Mouse (Mus musculus): Measurements from ENCODE around the gene Uap1l1. TPM values are rescaled to one million over a fixed set of nuclear protein-coding genes. Genes with fewer than 3 reads are reported as not detected.

Uap1l1 gene
- polyA plus RNA-seq, 1 experiment from 2014 or later = 7.4 TPM

DNA sequence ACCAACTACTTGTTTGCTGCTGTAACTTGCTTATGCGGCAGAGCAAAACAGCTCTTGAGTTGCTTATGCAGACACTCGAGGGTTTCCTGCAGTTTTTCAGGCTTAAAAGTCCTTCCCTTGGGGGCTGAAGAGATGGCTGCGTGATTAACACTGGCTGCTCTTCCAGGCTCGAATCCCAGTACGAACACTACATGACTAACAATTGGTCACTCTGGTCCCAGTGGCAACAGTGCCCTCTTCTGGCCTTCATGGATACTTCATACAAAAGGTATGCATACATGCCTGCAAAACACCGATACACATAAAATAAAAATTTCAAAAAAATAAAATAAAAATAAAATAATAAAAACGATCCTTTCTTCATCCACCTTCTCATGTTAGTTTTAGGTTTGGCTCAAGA lies 37.0 kb downstream of the Uap1l1 start:
- H3K27ac ChIP-seq = no peak overlapping the region
- no peak overlapping the region for H3K4me3 ChIP-seq
- H3K27me3 ChIP-seq (ENCODE audit: insufficient read depth, poor library complexity, severe bottlenecking) = no peaks in the 10 kb centered on the region
- no peaks in the 10 kb centered on the region for H3K36me3 ChIP-seq
- no peaks in the 10 kb centered on the region for H3K9me3 ChIP-seq
- peak; percentile 20 for DNase-seq (ENCODE audit: low spot score)
- WGBS = 40% methylated on average over 7 of the region's 7 CpGs
- peaks cover 14% of the 10 kb centered on the region for H3K4me1 ChIP-seq (replicated peaks)

DNA sequence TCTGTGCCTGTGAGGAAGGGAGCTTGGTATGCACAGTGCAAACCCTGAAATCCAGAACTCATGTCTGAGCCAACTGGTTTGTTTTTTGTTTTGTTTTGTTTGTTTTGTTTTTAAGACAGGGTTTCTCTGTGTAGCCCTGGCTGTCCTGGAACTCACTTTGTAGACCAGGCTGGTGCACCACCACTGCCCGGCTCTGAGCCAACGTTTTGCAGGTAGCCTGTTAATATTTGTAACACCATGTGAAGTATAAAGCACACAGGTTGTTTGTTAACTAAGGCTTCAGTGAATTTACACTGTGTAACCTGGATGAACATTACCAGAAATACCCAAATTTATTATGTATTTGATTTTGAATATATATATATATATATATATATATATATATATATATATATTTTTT lies 39.4 kb downstream of the Uap1l1 start:
- no peaks in the 10 kb centered on the region for H3K9me3 ChIP-seq
- no peak for DNase-seq (ENCODE audit: low spot score)
- WGBS = 80% methylated on average over 2 of the region's 2 CpGs
- H3K36me3 ChIP-seq = no peaks in the 10 kb centered on the region
- H3K4me1 ChIP-seq (replicated peaks) = peaks cover under 1% of the 10 kb centered on the region
- H3K27me3 ChIP-seq (ENCODE audit: insufficient read depth, poor library complexity, severe bottlenecking) = peaks cover 9% of the 10 kb centered on the region
- H3K27ac ChIP-seq = no peak overlapping the region
- no peak overlapping the region for H3K4me3 ChIP-seq

DNA sequence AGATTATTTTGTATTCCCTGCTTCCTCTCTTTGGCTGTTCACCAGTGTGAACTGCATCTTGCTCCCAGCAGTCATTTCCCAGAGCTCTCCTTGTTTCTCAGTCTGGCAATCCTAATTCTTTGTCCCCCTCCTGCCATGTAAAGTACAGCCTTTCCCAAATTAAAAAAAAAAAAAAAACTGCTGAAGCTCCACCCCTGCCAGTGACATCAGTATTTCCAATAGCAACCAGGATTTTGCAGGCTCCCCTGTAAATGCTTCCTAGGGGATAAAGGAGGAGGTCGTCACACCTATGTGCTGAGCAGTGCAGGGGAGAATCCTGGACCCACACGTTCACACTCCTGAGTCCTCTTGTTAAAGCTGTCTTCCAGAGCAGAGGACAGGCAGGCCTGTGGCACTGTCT lies 45.4 kb downstream of the Uap1l1 start:
- no peaks in the 10 kb centered on the region for H3K9me3 ChIP-seq
- H3K27ac ChIP-seq = no peak overlapping the region
- no peaks in the 10 kb centered on the region for H3K36me3 ChIP-seq
- WGBS = 49% methylated on average over 2 of the region's 2 CpGs
- H3K4me3 ChIP-seq = no peak overlapping the region
- H3K27me3 ChIP-seq (ENCODE audit: insufficient read depth, poor library complexity, severe bottlenecking) = peaks cover 69% of the 10 kb centered on the region
- no peak for DNase-seq (ENCODE audit: low spot score)
- H3K4me1 ChIP-seq (replicated peaks) = peaks cover 8% of the 10 kb centered on the region

DNA sequence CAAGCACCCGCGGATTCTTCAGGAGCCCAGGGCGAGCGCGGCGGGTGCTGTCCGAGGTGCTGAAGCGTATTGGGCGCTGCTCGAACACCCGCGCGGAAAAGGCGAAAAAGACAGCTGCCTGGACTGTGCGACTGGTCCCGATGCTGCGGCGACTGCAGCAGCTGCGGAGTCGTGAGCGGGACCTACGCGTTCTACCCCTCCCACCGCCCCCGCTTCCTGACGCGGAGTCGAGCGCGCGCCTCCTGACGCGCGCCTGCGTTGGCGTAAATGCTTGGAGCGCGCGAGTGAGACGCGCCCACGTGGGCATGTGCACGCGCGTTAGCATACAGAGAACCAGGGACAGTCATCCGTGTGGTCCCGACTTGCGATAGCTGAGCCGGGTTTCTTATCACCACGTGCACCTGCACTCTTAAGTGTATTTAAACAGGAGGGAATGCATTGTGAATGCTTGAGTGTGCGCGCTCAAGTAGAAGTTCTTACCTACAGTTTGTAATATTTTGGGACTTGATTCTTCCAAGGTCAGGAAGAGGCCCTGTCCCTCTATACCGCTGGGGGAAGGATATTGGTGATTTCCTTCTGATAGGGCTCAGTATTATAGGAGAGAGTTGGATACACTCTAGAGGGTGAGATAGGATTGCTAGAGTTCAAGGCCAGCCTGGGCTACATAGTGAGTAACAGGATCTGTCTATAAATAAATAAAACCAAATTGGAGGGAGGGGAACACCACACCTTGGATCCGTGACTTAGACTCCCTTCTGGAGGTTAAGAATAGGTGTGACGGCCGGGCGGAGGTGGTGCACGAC lies 46.3 kb downstream of the Uap1l1 start, which contains the start of gene Grin1:
TSS of gene Grin1 (minus strand) at position 217 of the 803 bp plus-strand sequence.
- H3K4me1 ChIP-seq (replicated peaks) = peaks cover 8% of the 10 kb centered on the region
- H3K4me3 ChIP-seq = peak within 1 kb of the TSS; percentile 50
- H3K36me3 ChIP-seq = no peaks in the 10 kb centered on the region
- H3K9me3 ChIP-seq = no peaks in the 10 kb centered on the region
- 10% methylated on average over 58 of the region's 58 CpGs for WGBS
- H3K27ac ChIP-seq = no peak within 1 kb of the TSS
- H3K27me3 ChIP-seq (ENCODE audit: insufficient read depth, poor library complexity, severe bottlenecking) = peaks cover 78% of the 10 kb centered on the region
- DNase-seq (ENCODE audit: low spot score) = peak; percentile 70

DNA sequence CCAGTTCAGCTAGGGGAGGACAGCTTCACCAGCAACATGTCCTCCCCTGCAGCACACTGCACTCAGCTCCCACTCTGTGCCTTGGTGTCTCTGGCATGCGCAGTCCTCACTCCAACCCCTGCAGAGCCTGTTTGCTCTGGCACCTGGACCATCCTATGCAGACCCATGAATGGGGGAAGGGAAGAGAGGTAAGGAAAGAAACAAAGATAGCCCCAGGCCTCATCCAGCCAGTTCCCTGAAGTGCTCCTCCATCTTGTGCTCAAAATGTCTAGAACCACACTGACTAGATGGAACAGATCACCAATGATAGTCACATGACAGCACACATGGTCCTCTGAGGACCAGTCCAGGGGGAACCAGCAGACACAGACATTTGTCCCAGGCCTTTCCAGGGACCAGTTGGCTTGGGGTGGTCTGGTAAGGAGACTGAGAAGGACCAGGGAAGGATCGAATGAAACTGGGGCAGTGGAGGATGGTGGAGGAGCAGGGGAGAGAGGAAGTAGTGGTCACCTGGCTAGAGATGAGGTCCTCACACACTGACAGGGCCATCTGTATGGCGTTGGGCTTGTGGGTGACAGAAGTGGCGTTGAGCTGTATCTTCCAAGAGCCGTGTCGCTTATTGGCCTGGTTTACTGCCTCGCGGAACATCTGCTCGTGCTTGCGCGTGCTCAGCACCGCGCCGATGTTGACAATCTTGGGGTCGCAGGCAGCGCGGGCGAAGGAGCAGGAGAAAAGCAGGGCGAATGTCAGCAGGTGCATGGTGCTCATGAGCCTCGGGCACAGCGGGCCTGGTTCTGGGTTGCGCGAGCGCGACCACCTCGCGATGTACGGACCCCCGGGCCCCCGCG lies 47.1 kb downstream of the Uap1l1 start:
- H3K27me3 ChIP-seq (ENCODE audit: insufficient read depth, poor library complexity, severe bottlenecking) = peaks cover 86% of the 10 kb centered on the region
- H3K4me1 ChIP-seq (replicated peaks) = peaks cover 8% of the 10 kb centered on the region
- H3K4me3 ChIP-seq = peak overlapping the region; percentile 50
- WGBS = 9% methylated on average over 31 of the region's 31 CpGs
- no peak for DNase-seq (ENCODE audit: low spot score)
- H3K36me3 ChIP-seq = no peaks in the 10 kb centered on the region
- no peak overlapping the region for H3K27ac ChIP-seq
- no peaks in the 10 kb centered on the region for H3K9me3 ChIP-seq

DNA sequence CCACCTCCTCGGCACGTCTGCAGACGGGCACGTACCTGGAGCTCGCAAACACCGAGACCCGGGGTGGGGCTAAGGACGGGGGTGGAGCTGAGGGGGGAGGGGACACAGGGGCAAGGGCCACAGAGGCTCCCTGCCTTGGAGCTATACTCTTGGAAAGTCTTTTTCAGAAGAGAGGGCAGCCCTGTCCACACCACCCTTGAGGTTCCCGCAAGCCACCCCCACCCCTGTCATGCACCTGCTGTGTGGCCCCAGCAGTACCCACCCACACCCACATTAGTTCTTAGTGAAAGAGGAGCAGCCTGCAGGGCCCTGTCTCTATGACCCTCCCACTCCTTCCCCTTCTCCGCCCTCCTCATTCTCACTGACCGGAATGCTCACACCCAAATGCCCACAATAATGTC lies 54.0 kb downstream of the Uap1l1 start:
- H3K36me3 ChIP-seq = no peaks in the 10 kb centered on the region
- WGBS = 7% methylated on average over 11 of the region's 11 CpGs
- H3K27ac ChIP-seq = no peak overlapping the region

DNA sequence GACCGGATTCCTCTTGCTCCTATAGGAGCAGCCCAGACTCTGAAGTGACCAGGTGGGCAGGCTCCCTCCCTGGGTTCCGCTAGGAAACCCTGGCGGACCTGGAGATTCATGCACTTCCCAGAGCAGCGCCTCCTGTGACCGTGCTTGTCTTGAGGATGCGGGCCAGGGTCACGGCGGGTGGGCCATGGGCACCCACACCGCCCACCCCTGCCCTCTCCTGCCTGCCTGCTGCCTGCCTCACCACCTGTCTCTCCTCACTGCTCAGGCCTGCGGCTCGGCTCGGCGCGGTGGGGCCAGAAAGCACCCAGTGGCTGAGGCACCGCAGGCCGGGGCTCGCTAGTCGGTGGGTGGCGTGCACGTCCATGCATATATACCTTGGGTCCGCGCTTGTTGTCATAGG lies 54.5 kb downstream of the Uap1l1 start:
- H3K27me3 ChIP-seq (ENCODE audit: insufficient read depth, poor library complexity, severe bottlenecking) = peaks cover 99% of the 10 kb centered on the region
- DNase-seq (ENCODE audit: low spot score) = no peak
- 2% methylated on average over 22 of the region's 22 CpGs for WGBS
- H3K36me3 ChIP-seq = no peaks in the 10 kb centered on the region
- H3K4me3 ChIP-seq = no peak overlapping the region
- H3K27ac ChIP-seq = no peak overlapping the region
- peaks cover 3% of the 10 kb centered on the region; the same call in 1 of the 2 replicates for H3K4me1 ChIP-seq (replicated peaks)
- no peaks in the 10 kb centered on the region for H3K9me3 ChIP-seq

More for the DNA sequence above, 54.0 kb downstream of the Uap1l1 start:
- H3K9me3 ChIP-seq = no peaks in the 10 kb centered on the region
- H3K27me3 ChIP-seq (ENCODE audit: insufficient read depth, poor library complexity, severe bottlenecking) = peaks cover 99% of the 10 kb centered on the region
- DNase-seq (ENCODE audit: low spot score) = no peak
- H3K4me3 ChIP-seq = no peak overlapping the region
- H3K4me1 ChIP-seq (replicated peaks) = peaks cover 3% of the 10 kb centered on the region; the same call in 1 of the 2 replicates

DNA sequence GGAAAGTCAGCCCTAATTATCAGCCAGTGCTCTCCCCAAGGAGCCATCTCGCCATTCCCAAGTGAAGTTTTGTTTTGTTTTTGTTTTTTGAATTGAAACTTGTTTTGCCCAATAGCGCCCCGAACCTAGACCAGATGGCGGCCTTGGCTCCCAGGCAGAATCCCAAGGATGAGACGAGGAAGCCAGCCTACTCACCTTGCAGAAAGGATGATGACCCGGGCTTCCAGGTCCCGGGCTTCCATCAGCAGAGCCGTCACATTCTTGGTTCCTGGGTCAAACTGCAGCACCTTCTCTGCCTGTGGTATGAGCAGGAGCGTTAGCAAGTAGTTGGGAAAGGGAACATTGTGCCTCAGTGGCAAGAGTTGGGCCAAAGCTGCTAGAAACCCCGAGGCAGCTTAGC lies 55.3 kb downstream of the Uap1l1 start:
- WGBS = 54% methylated on average over 10 of the region's 10 CpGs
- no peak for DNase-seq (ENCODE audit: low spot score)

More for the DNA sequence above, 55.3 kb downstream of the Uap1l1 start:
- no peak overlapping the region for H3K27ac ChIP-seq
- no peaks in the 10 kb centered on the region for H3K36me3 ChIP-seq
- H3K4me3 ChIP-seq = no peak overlapping the region
- no peaks in the 10 kb centered on the region for H3K9me3 ChIP-seq
- H3K4me1 ChIP-seq (replicated peaks) = peaks cover 8% of the 10 kb centered on the region
- peaks cover 99% of the 10 kb centered on the region for H3K27me3 ChIP-seq (ENCODE audit: insufficient read depth, poor library complexity, severe bottlenecking)

Other genes starting within 250 kb of the Uap1l1 start
- 77.4 and 108 TPM in 2 replicates for gene Nrarp, start 184.9 kb downstream of the Uap1l1 start, polyA plus RNA-seq (2016; fragmentation: Nextera tagmentation; extraction: Ambion mirVana)
- gene Tor4a, start 168.8 kb downstream of the Uap1l1 start, polyA plus RNA-seq (2016; fragmentation: Nextera tagmentation; extraction: Ambion mirVana) = 2.6 and 2.7 TPM in 2 replicates
- gene Nelfb, start 154.2 kb downstream of the Uap1l1 start, polyA plus RNA-seq (2016; fragmentation: Nextera tagmentation; extraction: Ambion mirVana) = 123 and 132 TPM in 2 replicates
- not detected in 2 replicates for gene Stpg3, start 151.0 kb downstream of the Uap1l1 start, polyA plus RNA-seq (2016; fragmentation: Nextera tagmentation; extraction: Ambion mirVana)
- gene Fam166a, start 146.9 kb downstream of the Uap1l1 start, polyA plus RNA-seq (2016; fragmentation: Nextera tagmentation; extraction: Ambion mirVana) = not detected in 2 replicates
- 655 and 693 TPM in 2 replicates for gene Tubb4b, start 141.0 kb downstream of the Uap1l1 start, polyA plus RNA-seq (2016; fragmentation: Nextera tagmentation; extraction: Ambion mirVana)
- gene Slc34a3, start 131.3 kb downstream of the Uap1l1 start, polyA plus RNA-seq (2016; fragmentation: Nextera tagmentation; extraction: Ambion mirVana) = not detected in 2 replicates
- not detected in 2 replicates for gene Rnf224, start 128.9 kb downstream of the Uap1l1 start, polyA plus RNA-seq (2016; fragmentation: Nextera tagmentation; extraction: Ambion mirVana)
- 25.5 and 43.5 TPM in 2 replicates for gene Rnf208, start 123.4 kb downstream of the Uap1l1 start, polyA plus RNA-seq (2016; fragmentation: Nextera tagmentation; extraction: Ambion mirVana)
- gene Cysrt1, start 123.2 kb downstream of the Uap1l1 start, polyA plus RNA-seq (2016; fragmentation: Nextera tagmentation; extraction: Ambion mirVana) = not detected in 2 replicates
- 5.7 and 6.2 TPM in 2 replicates for gene AL732309.1, start 118.8 kb downstream of the Uap1l1 start, polyA plus RNA-seq (2016; fragmentation: Nextera tagmentation; extraction: Ambion mirVana)
- gene Tmem203, start 110.2 kb downstream of the Uap1l1 start, polyA plus RNA-seq (2016; fragmentation: Nextera tagmentation; extraction: Ambion mirVana) = 18.7 and 20.3 TPM in 2 replicates
- gene Tprn, start 103.1 kb downstream of the Uap1l1 start, polyA plus RNA-seq (2016; fragmentation: Nextera tagmentation; extraction: Ambion mirVana) = 8.1 and 9.5 TPM in 2 replicates
- 248 and 259 TPM in 2 replicates for gene Ssna1, start 93.2 kb downstream of the Uap1l1 start, polyA plus RNA-seq (2016; fragmentation: Nextera tagmentation; extraction: Ambion mirVana)
- 150 and 156 TPM in 2 replicates for gene Anapc2, start 93.2 kb downstream of the Uap1l1 start, polyA plus RNA-seq (2016; fragmentation: Nextera tagmentation; extraction: Ambion mirVana)
- not detected in 2 replicates for gene Tmem210, start 77.5 kb downstream of the Uap1l1 start, polyA plus RNA-seq (2016; fragmentation: Nextera tagmentation; extraction: Ambion mirVana)
- not detected in 2 replicates for gene Lrrc26, start 75.8 kb downstream of the Uap1l1 start, polyA plus RNA-seq (2016; fragmentation: Nextera tagmentation; extraction: Ambion mirVana)
- gene Grin1, start 46.5 kb downstream of the Uap1l1 start, polyA plus RNA-seq (2016; fragmentation: Nextera tagmentation; extraction: Ambion mirVana) = 1.2 and 4.5 TPM in 2 replicates
- 57.4 and 58.7 TPM in 2 replicates for gene Man1b1, start 33.3 kb downstream of the Uap1l1 start, polyA plus RNA-seq (2016; fragmentation: Nextera tagmentation; extraction: Ambion mirVana)
- 21.1 and 21.8 TPM in 2 replicates for gene Dpp7, start 9.3 kb downstream of the Uap1l1 start, polyA plus RNA-seq (2016; fragmentation: Nextera tagmentation; extraction: Ambion mirVana)
- 71.6 and 75.1 TPM in 2 replicates for gene Sapcd2, start 6.6 kb upstream of the Uap1l1 start, polyA plus RNA-seq (2016; fragmentation: Nextera tagmentation; extraction: Ambion mirVana)
- gene Entpd2, start 30.2 kb upstream of the Uap1l1 start, polyA plus RNA-seq (2016; fragmentation: Nextera tagmentation; extraction: Ambion mirVana) = 0.31 TPM in 1 of 2 replicates, not detected in the other
- 75.1 and 155 TPM in 2 replicates for gene Npdc1, start 33.7 kb upstream of the Uap1l1 start, polyA plus RNA-seq (2016; fragmentation: Nextera tagmentation; extraction: Ambion mirVana)
- not detected in 2 replicates for gene Fut7, start 57.6 kb upstream of the Uap1l1 start, polyA plus RNA-seq (2016; fragmentation: Nextera tagmentation; extraction: Ambion mirVana)
- 5.7 and 5.9 TPM in 2 replicates for gene Abca2, start 63.0 kb upstream of the Uap1l1 start, polyA plus RNA-seq (2016; fragmentation: Nextera tagmentation; extraction: Ambion mirVana)
- gene Clic3, start 91.2 kb upstream of the Uap1l1 start, polyA plus RNA-seq (2016; fragmentation: Nextera tagmentation; extraction: Ambion mirVana) = 0.90 and 1.2 TPM in 2 replicates
- gene Paxx, start 95.4 kb upstream of the Uap1l1 start, polyA plus RNA-seq (2016; fragmentation: Nextera tagmentation; extraction: Ambion mirVana) = 17.0 and 31.3 TPM in 2 replicates
- gene Ptgds, start 104.4 kb upstream of the Uap1l1 start, polyA plus RNA-seq (2016; fragmentation: Nextera tagmentation; extraction: Ambion mirVana) = 0.49 and 1.7 TPM in 2 replicates
- not detected in 2 replicates for gene Lcn12, start 128.2 kb upstream of the Uap1l1 start, polyA plus RNA-seq (2016; fragmentation: Nextera tagmentation; extraction: Ambion mirVana)
- 88.3 and 109 TPM in 2 replicates for gene Fbxw5, start 135.1 kb upstream of the Uap1l1 start, polyA plus RNA-seq (2016; fragmentation: Nextera tagmentation; extraction: Ambion mirVana)
- gene C8g, start 136.0 kb upstream of the Uap1l1 start, polyA plus RNA-seq (2016; fragmentation: Nextera tagmentation; extraction: Ambion mirVana) = 5.8 and 6.0 TPM in 2 replicates
- gene Traf2, start 181.3 kb upstream of the Uap1l1 start, polyA plus RNA-seq (2016; fragmentation: Nextera tagmentation; extraction: Ambion mirVana) = 38.2 and 40.1 TPM in 2 replicates
- gene Edf1, start 192.2 kb upstream of the Uap1l1 start, polyA plus RNA-seq (2016; fragmentation: Nextera tagmentation; extraction: Ambion mirVana) = 376 and 388 TPM in 2 replicates
- gene Mamdc4, start 209.2 kb upstream of the Uap1l1 start, polyA plus RNA-seq (2016; fragmentation: Nextera tagmentation; extraction: Ambion mirVana) = 1.4 and 3.8 TPM in 2 replicates
- gene Phpt1, start 209.5 kb upstream of the Uap1l1 start, polyA plus RNA-seq (2016; fragmentation: Nextera tagmentation; extraction: Ambion mirVana) = 163 and 189 TPM in 2 replicates
- gene Ajm1, start 216.1 kb upstream of the Uap1l1 start, polyA plus RNA-seq (2016; fragmentation: Nextera tagmentation; extraction: Ambion mirVana) = 0.05 and 0.44 TPM in 2 replicates
- gene Rabl6, start 242.8 kb upstream of the Uap1l1 start, polyA plus RNA-seq (2016; fragmentation: Nextera tagmentation; extraction: Ambion mirVana) = 75.5 and 80.0 TPM in 2 replicates

Measured in hindbrain, embryonic 10.5 days (tissue).